Mouse (Mus musculus): Measurements from ENCODE around the gene Rngtt.
"Not testable (repeated sequence)": the region's sequence is repeated elsewhere in the genome, so short reads cannot be mapped to it uniquely, and the experiment has no call there.

Rngtt gene

GRCm38 (mm10) chr4:33309764-33310757 lies at the start of gene Rngtt:
Gene Rngtt (plus strand): TSS chr4:33310311.
- peak; percentile 99 for DNase-seq

DNA sequence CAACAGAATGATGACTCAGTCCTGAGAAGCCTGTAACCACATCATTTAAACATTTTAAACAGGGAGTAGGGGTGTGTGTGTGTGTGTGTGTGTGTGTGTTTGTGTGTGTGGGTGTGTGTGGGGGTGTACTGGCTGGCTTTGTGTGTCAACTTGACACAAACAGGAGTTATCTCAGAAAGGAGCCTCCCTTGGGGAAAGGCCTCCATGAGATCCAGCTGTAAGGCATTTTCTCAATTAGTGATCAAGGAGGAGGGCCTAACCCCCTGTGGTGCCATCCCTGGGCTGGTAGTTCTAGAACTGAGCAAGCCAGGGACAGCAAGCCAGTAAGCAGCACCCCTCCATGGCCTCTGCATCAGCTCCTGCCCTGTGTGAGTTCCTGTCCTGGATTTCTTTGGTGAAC lies 49.8 kb upstream of the Rngtt start:
- DNase-seq, result no peak

DNA sequence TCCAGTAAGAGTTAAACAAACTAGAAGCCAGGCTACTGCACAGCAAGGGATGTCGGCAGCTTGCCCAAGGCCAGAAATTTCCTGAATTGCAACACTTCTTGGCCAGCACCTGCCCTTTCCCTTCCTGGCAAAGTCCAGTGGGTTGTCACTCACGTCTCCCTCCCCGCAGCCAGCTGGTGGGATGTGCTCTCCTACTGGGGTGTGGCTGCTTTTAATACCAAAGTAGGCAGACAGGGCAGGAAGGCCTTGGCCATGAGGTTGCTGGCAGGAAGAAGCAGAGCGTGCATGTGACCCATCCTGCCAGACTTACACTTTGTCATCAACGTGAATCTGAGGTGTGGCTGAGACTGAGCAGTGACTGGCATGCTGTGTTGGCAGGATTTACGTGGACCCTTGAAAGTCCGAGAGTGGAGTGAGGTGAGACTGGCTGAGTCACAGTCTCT lies 48.8 kb upstream of the Rngtt start:
- peak; percentile 96 for DNase-seq

GRCm38 (mm10) chr4:33262897-33263296 lies 47.2 kb upstream of the Rngtt start:
- DNase-seq, result no peak

- DNase-seq, result no peak
Observed at GRCm38 (mm10) chr4:33264979-33265726, 45.0 kb upstream of the Rngtt start.

DNA sequence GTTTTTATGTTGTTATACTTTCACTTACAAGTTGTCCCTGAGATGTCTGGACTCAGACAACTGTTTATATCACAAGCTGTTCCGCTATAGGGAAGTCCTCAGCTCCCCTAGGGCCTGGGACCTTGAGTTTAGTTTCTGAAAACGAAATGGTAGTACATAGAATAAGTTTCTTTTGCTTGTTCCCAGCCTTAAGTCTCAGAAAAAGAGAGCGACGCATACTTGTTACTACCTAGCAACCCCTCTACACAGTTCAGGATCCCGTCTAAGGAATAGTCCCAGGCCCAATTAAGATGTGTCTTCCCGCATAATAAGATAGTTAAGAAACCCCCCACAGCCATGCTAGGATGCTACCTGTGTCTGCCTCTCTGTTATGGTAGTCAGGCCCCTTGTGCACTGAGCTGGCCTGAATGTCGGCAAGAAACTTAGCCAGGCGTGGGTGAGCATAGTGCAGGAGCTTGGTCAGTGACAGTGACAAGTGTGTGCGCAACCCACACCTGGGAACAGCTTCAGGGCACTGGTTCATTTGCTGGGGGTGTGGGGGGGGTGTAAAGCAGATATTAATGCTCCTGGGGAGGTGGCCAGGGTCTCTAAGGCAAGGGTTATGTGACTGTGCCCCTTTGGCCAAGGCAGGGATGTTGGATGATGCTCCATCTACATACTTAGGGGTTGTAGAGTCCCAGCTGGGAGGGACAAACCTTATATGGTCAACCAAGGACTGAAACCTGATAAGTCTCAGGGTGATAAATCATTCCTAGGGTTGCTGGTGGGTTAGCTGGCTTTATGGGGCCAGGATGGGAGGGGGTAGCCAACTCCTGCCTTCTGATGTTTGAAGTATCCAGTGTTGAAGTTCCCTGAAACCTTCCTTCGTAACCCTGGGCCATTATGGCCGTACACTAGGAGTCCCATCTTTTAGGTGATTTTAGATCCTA lies 39.5 kb upstream of the Rngtt start:
- DNase-seq, result no peak

DNA sequence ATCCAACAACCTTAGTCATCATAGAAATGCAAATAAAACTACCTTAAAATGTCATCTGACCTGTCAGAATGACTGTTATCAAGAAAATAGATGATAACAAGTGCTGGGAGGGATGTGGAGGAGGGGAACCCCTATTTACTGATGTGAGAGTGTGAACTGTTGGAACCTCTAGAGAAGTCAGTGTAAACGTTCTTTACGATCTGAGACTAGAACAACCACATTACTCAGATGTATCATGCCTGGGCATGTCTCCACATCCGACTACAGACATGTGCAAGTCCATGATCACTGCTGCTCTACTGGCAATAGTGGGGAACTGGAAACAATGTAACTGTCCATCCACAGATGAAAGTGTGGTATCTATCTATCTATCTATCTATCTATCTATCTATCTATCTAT lies 36.7 kb upstream of the Rngtt start:
- no peak for DNase-seq

DNA sequence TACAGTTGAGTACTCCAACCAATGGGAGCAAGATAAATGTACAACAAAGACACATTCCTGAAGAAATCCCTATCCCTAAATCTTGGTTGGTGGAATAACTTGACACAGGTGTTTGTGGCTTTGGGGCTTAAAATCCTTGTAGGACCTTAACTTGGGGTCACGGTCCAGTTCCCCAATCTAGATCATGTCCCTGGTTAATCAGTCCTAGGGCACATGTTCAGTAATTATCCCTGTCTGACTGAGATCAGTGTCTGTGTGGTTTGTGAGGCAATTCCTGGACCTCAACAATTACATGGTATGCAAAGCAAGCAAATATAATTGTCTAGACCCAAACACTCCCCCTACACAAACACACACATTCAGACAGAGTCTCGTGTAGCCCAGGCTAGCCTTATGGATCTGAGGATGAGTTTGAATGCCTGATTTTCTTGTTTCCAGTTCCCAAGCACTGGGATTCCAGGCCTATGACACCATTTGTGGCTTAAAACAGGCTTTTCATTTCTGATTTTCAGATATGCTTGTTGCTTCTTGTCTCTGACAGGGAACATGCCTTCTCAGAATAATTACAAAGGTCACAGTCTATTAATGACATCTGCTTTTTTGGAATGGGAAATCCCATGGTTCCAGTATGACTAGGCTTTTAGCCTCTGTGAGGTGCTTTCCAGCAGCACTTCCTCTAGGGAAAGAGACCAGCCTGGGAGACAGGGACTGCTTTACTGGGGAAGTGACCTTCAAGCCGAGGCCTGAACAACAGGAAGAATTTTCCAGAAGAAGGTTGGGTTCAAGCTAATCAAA lies 28.0 kb upstream of the Rngtt start:
- no peak for DNase-seq

DNA sequence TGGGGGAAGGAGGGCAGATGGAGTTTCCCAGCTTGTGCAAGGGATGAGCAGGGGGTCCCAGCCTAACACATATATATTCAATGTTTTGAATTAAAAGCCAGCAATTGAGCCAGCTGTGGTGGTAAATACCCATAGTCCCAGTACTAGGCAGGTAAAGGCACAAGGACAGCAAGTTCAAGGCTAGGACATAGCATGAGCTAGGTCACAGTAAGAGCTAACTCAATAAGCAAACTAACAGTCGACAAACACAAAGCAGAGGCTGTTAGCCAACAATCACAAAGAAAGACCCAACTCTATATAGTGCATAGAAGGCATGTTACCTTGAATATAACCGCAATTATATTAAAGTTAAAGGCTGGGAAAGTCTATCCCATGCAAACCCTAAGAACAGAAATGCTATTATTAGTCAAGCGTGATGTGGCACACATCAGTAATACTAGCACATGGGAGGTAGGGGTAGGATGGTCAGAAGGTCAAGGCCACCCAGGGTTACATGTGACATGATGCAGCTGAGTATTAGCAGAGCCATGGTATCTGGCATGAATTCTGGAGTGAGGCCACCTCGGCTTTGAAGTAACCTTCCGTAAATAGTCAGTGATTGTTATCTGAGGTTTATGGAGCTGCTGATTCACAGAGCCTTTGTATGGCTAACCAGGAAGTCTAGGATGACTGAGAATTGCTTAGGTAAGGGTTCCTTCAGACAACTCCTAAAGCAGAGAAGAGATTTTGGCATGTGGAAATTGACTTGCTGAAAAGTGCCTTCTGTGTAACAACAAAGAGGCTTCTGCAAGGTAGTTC lies 25.8 kb upstream of the Rngtt start:
- DNase-seq, result no peak

DNA sequence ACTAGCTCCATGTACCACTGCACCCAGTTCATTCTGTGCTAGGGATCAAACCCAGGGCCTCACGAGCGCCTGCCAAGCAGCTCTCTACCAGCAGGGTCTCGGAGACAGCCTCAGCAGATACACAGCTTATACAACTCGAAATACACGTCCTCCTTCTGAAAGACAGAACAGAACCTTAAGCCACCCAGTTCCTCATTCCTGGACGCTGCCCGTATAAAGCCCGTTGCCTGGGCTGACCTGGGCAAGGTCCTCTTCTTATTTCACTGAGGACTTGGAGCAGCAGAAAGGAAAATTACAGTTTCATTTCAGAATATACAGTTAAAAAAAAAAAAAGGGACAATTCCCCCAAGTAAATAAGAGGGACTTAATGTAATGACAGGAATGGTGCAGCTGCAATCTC lies 24.7 kb upstream of the Rngtt start:
- no peak for DNase-seq

DNA sequence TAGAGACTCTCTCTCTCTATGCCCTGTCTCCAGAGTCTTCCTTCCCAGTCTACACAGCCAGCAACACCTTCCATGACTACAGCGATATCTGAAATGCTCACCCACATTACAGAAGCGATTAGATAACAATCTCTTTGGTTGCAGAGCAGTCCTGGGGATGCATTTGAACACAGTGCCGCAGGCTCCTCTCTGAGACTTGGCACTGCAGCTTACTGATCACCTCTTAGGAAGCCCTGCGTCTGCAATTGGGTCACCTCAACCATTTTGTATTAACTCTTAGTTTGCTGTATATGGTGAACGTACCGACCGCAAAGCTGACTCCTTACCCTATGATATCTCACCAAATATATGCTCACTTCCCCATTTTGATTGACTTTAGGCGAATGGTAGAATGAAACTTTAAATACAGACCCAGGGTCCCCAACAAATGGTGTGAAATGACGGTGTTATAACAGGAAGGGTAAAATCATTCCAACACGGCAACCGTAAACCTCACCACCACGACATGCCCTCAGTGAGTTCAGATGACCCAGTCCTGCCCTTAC lies 20.9 kb upstream of the Rngtt start:
- no peak for DNase-seq

- DNase-seq, result peak; percentile 77
Observed at GRCm38 (mm10) chr4:33290002-33290401, 20.1 kb upstream of the Rngtt start, which contains the start of gene Pnrc1. Gene Pnrc1 (minus strand): TSS chr4:33290163.

DNA sequence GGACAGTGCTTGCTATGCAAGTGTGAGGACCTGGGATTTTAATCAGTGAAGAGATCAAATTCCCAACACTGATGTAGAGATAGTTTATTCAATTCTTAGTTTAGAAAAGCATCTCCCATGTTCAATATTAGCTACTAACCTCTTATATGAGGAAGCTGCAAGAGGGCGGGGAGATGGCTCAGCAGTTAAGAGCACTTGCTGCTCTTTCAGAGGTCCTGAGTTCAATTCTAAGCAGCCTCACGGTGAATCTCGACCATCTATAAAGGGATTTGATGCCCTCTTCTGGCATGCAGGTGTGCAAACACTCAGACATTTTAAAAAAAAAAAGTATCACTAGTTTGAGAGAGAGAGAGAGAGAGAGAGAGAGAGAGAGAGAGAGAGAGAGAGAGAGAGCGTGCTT lies 19.2 kb upstream of the Rngtt start:
- DNase-seq, result no peak

GRCm38 (mm10) chr4:33292409-33293370 lies 17.4 kb upstream of the Rngtt start:
- DNase-seq, result peak; percentile 87

GRCm38 (mm10) chr4:33300891-33301665 lies 9.0 kb upstream of the Rngtt start:
- DNase-seq, result not testable (repeated sequence)

GRCm38 (mm10) chr4:33303057-33303456 lies 7.1 kb upstream of the Rngtt start:
- no peak for DNase-seq

DNA sequence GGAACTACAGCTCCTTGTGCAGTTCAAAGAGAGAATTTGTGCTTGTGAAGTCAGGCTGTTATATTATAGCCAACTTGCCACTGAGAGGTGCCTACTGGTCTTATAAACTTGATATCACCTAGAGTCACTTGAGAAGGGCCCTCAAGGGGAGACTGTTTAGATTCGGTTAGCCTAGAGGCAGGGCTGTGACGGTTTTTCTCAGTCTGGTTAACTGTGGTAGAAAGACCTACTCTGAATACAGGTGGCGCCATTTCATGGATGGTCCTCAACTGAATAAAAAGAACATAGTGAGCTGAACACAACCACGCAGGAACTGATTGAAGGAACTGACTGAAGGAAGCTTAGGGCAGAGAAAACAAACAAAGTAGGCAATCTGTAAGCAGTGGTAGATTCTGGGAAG lies 3.0 kb upstream of the Rngtt start:
- no peak for DNase-seq

- no peak for DNase-seq
Observed at GRCm38 (mm10) chr4:33310840-33311437, 828 bp downstream of the Rngtt start.

All from lung, postnatal 10 days (tissue).